Mouse (Mus musculus) megakaryocyte-erythroid progenitor cell, adult 5-6 weeks (primary cell): ENCODE results near the gene Cdh4. TPM values are rescaled to one million over a fixed set of nuclear protein-coding genes. Genes with fewer than 3 reads are reported as not detected.
A peak's percentile ranks its signal among the peaks of the same experiment; 100 is the strongest.

ENCODE experiments used
- ATAC-seq: replicated peaks from 2 replicates; pipeline ENCODE4 v1.8.0; 2016; ENCODE audit warnings: mild to moderate bottlenecking, inconsistent platforms; ENCODE audit not compliant: severe bottlenecking, poor library complexity, low FRiP score, low TSS enrichment
- total RNA-seq, 2 experiments: library from RNA; stranded (forward) in 1 of 2; stranded (reverse) in 1 of 2; fragments of 200-1000, 215-1000 nt in 1 of 2; fragments of >200 nt in 1 of 2; fragmentation: Nextera tagmentation in 1 of 2; gene quantifications; 2 replicates each; pipeline ENCODE4 v1.2.3; 2014 to 2017

The Cdh4 gene
- total RNA-seq, 2 experiments from 2014 or later, result not detected

GRCm38 (mm10) chr2:179709111-179709510 lies 266.9 kb downstream of the Cdh4 start:
- no peak for ATAC-seq

DNA sequence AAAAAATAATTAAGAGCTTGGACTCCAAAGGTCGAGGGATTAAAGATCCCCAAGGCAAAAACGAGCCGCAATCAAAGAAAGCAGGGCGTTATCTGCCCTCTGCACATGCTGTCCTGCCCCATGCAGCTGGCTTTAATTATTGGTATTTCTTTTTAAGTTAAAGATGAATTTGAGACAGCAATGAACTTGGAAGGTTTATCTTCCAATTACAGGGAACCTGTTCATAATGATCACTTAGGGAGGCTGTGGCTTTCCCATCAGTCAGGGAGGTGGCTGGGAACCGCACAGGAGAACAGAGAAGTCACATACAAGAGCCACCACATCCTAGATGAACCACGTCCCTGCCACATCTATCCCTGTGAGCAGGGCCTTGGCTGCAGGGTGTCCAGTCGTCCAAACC lies 270.5 kb downstream of the Cdh4 start:
- ATAC-seq, result no peak

GRCm38 (mm10) chr2:179713326-179713725 lies 271.1 kb downstream of the Cdh4 start:
- ATAC-seq, result no peak

GRCm38 (mm10) chr2:179714145-179714544 lies 271.9 kb downstream of the Cdh4 start:
- ATAC-seq, result no peak

GRCm38 (mm10) chr2:179715375-179715774 lies 273.1 kb downstream of the Cdh4 start:
- ATAC-seq, result no peak

DNA sequence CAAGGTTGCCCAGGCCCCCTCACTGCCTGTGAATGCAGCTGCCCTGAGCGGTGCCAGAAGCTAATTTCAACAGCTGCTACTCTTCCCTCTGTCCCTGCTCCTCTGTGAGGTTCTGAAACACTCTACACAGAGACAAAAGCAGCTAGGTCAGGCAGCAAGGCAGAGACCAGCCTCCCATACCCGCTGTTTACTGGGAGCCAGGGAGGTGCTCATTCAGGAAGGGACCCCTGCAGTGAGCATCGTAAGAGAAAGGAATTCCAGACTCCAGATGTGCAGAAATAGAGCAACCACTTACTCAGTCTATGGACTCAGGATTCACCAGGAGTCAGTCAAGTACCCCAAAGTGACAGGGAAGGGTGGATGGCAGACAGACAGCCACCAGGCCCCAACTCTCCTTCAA lies 278.1 kb downstream of the Cdh4 start:
- no peak for ATAC-seq

DNA sequence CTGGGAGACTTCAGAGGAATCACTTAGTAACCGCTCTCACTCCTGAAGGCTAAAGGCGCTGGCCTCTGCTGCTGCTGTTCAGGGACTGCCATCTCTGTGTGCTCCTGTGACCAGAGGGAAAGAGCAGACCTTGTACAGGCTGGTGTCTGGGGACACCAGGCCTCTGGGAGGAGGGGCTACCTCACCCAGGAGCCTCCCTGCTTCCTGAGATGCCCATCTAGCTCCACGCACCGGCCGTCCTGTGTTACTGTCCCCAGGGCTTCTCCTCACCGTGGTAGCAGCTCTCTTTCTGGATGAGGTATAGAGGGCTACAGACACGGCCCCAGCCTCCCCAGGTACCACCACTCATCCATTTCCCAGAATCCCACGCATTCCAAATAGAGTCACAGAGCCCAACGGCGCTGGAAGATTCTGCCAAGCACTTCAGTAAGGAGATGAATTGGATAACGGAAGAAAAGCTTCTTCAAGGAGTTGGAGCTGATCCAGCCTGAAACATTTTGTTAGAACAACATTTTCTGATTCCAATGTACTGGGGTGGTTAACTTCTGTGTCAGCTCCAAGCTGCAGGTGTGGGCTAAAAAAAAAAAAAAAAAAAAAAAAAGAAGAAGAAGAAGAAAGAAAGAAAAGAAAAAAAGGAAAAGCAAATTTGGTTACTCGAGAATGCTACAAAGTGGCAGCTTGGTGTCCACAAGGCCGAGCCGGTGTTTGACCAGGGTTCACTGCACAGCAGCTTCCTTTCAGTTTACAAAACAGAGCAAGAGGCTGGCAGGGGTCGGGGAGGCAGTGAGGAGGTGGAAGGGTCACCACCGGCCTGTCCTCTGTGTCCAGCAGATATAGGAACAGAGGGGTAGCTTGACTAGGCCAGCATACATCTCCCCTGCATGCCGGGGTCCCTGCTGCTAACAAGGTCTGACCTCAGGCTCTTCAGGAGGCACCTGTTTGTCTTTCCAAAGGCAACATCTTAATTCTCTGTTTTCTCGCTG lies 279.6 kb downstream of the Cdh4 start:
- ATAC-seq, result no peak

GRCm38 (mm10) chr2:179722776-179723386 lies 280.6 kb downstream of the Cdh4 start:
- no peak for ATAC-seq

- no peak for ATAC-seq
Observed at GRCm38 (mm10) chr2:179723401-179723800, 281.2 kb downstream of the Cdh4 start.

DNA sequence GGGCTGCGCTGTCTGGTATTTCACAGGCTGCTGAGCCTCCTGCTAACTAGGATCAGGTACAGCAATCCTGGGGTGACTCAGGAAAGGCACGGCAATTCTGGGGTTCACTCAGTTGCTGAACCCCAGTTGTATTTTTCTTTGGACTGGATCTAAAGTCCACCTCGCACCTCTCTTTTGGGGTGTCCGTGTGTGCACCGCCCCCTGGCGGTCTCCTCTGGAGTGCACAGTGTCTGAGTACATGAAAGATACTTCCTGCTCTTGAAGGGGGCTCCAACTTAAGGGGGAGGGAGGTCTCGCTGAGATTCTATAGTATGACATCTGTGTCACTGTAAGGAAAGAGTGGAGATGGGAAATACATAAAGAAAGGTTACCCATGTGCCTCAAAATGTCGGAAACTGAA lies 286.8 kb downstream of the Cdh4 start:
- ATAC-seq, result peak; percentile 64; the same call in 1 of the 2 replicates

GRCm38 (mm10) chr2:179729802-179730201 lies 287.6 kb downstream of the Cdh4 start:
- no peak for ATAC-seq

GRCm38 (mm10) chr2:179733141-179733831 lies 291.1 kb downstream of the Cdh4 start:
- ATAC-seq, result no peak

DNA sequence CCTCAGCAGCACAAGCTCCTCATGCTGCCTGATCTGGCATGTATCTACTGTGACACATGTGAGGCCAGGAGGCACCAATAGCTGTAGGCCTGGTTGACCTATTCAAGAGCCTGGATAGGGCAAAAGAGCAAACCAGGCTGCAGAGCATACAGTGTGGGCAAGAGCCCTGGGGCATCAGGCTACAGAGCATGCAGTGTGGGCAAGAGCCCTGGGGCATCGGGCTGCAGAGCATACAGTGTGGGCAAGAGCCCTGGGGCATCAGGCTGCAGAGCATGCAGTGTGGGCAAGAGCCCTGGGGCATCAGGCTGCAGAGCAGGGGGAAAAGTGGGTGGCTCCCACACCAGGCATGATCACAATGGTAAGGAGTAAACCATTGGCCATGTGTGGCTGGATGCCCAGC lies 300.2 kb downstream of the Cdh4 start:
- no peak for ATAC-seq

GRCm38 (mm10) chr2:179742828-179743227 lies 300.6 kb downstream of the Cdh4 start:
- no peak for ATAC-seq

DNA sequence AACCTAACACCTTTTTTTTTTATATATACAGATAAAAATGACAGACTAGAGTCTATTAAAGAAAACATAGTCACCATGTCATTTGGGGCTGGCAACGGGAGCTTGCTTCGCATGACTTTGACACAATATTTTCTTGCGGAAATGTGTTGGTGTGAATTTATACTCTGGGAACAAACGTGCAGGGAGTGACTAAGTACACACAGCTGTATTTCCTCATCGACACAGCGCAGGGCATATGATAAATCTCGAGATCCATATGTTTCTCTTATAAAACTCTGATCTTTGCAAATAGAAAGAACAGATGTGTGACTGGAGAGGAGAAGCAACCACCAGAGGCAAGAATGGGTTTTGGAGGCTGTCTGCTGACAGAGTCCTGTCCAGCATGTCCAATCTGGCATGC lies 304.3 kb downstream of the Cdh4 start:
- ATAC-seq, result no peak

- no peak for ATAC-seq
Observed at GRCm38 (mm10) chr2:179749399-179749798, 307.2 kb downstream of the Cdh4 start.

DNA sequence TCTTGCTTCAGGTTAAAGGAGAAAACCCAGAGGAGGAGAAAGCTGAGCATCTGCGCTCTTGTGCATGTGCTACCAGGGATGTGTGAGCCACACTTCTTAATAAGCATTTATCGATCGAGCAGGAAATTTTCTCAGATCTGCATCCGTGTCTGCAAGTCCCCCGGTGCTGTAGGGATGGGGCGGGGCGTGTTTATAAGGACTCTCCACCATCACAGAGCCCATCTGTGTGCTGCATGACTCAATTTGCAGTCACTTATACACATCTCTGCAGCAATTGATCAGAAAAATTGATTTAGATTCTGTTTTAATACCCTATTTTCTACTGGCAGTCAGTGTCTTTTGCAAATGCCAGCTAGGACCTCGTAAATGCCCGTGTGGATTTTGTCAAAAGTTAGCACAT lies 311.6 kb downstream of the Cdh4 start:
- ATAC-seq, result no peak

- no peak for ATAC-seq
Observed at GRCm38 (mm10) chr2:179754776-179755175, 312.5 kb downstream of the Cdh4 start.

DNA sequence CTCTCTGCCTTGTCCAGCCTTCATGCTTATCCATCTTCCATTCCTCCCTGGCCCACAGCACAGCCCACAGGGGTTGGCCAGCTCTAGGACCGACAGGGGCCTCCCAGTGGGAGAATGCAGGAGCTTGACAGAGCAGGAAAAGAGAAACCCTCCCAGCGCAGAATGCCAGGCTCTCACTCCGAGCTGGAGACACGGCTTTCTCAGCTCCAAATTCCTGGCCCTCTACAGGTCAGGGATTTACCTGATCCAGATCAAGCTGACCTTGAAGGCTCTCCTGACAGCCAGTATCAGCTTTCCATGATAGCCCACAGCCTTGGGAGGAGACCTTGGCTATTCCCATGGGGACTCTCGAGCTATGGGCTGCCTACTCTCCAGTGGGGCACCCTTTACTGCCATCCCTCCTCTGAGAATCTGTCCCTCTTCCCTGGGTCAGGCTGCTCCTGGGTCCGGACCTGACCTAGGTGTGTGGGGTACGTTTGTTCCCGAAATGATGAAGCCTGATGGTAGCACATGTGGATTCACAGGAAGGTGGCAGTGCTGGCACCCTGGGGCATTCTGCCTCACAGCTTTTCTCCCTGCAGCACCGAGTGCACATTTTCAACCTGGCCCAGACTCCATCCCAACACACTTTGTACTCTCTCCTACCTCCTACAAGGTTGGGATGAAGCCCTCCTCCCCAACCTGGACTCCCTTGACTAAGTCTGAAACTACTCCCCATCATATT lies 319.6 kb downstream of the Cdh4 start:
- no peak for ATAC-seq
